Mouse (Mus musculus) stomach, postnatal 0 days (tissue): Measurements from ENCODE around the gene Cadps2.

ENCODE experiments used
- CTCF ChIP-seq: IDR thresholded peaks from 2 replicates; pipeline ENCODE4 v1.5.1; 2016; ENCODE audit warnings: antibody characterized with exemption, low read depth, mild to moderate bottlenecking, moderate library complexity
- EP300 ChIP-seq: optimal IDR thresholded peaks from 2 replicates; pipeline ENCODE3; 2016; ENCODE audit warnings: antibody characterized with exemption

DNA sequence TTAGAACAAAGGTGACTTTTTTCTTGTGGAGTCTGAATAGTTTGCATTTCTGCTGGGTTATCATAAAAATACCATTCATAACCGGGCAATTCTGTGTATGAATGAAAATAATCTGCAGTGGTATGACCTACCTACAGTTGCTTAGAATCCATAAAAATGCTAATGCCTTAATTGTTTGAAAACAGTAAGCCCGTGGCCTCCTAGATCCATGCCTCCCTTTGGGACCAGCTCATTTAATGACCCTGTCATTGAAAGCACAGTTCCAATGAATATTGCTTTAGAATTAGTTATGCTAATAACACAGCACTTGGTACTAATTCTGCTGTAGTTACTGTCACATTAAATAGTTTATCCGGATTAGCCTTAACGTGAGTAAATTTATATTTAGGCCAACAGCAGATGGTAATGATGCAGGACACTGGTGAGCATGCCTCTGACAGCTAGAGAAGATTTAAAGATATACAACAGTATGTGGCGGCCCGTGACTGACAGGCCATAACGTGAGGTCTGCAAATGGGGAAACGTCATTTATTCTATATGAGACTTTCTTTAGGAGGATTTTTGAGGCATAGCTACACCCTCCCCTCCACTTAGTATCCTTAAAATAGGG lies 477.3 kb downstream of the Cadps2 start:
- no peak for TF ChIP-seq EP300
- no peak for TF ChIP-seq CTCF
